Comparison of ENCODE assay signal across 20 mouse cellular contexts in genomic region chr2:170752191-170752850, GRCm38 (mm10). TPM values are rescaled to one million over a fixed set of nuclear protein-coding genes. Genes with fewer than 3 reads are reported as not detected.
DNase-seq lines count a peak whose midpoint lies in the region; ATAC-seq lines count a peak whose summit lies in the region.
"Had no signal": no experiment of that assay in that cellular context is flagged by ENCODE, and none has a peak within 500 bp of the region (broad histone marks: within the 10 kb centered on the region; RNA-seq: fewer than 3 reads in every experiment).

No protein-coding gene starts in this region.

- no peak overlapping the region for H3K4me3 ChIP-seq in kidney, embryonic 15.5 days (replicated peaks)
- H3K4me3 ChIP-seq in midbrain, embryonic 11.5 days (ENCODE audit: low read depth, low read length): no peak overlapping the region
- no peak overlapping the region for H3K4me3 ChIP-seq in midbrain, embryonic 16.5 days (ENCODE audit: low read depth, low read length)
- H3K4me3 ChIP-seq: embryonic facial prominence, embryonic 13.5 days; forebrain, embryonic 13.5 days; heart, embryonic 15.5 days; hindbrain, embryonic 15.5 days had no signal

- 67% methylated on average over 10 of the region's 10 CpGs for WGBS in kidney, embryonic 15.5 days
- 81% methylated on average over 10 of the region's 10 CpGs for WGBS in midbrain, embryonic 11.5 days
- 67% methylated on average over 10 of the region's 10 CpGs for WGBS in midbrain, embryonic 16.5 days

- H3K4me1 ChIP-seq in kidney, embryonic 15.5 days: no peaks in the 10 kb centered on the region
- H3K4me1 ChIP-seq in midbrain, embryonic 11.5 days (ENCODE audit: control insufficient read depth, insufficient read depth, low read length): peaks cover 15% of the 10 kb centered on the region
- peaks cover 27% of the 10 kb centered on the region for H3K4me1 ChIP-seq in midbrain, embryonic 16.5 days (ENCODE audit: control insufficient read depth, insufficient read depth, low read length)

- H3K36me3 ChIP-seq in kidney, embryonic 15.5 days: no peaks in the 10 kb centered on the region
- no peaks in the 10 kb centered on the region for H3K36me3 ChIP-seq in midbrain, embryonic 11.5 days (ENCODE audit: control insufficient read depth, insufficient read depth, low read length)
- no peaks in the 10 kb centered on the region for H3K36me3 ChIP-seq in midbrain, embryonic 16.5 days (ENCODE audit: control insufficient read depth, insufficient read depth, low read length)
- H3K36me3 ChIP-seq: embryonic facial prominence, embryonic 13.5 days; heart, embryonic 15.5 days; hindbrain, embryonic 15.5 days had no signal

- DNase-seq in gastrocnemius, postnatal 10 days: peak; percentile 23
- no peak for DNase-seq in gastrocnemius, postnatal 36 days
- DNase-seq in kidney, postnatal 14 days: peak; percentile 4
- DNase-seq in midbrain, embryonic 11.5 days (ENCODE audit: low spot score, missing footprints): peak; percentile 33
- DNase-seq: adrenal gland, adult 2 months; adrenal gland, postnatal 25 days; cerebellum, adult 18-20 months; cerebellum, adult 9-11 months; embryo, embryonic 11 days; forebrain, postnatal 0 days; heart, postnatal 14 days had no signal

- no peaks in the 10 kb centered on the region for H3K9me3 ChIP-seq in kidney, embryonic 15.5 days (replicated peaks)
- H3K9me3 ChIP-seq in midbrain, embryonic 11.5 days (ENCODE audit: control insufficient read depth, low read length): no peaks in the 10 kb centered on the region
- H3K9me3 ChIP-seq in midbrain, embryonic 16.5 days (replicated peaks; ENCODE audit: control insufficient read depth, low read length, poor library complexity, severe bottlenecking): no peaks in the 10 kb centered on the region
- H3K9me3 ChIP-seq: embryonic facial prominence, embryonic 13.5 days; forebrain, embryonic 13.5 days; heart, embryonic 15.5 days; hindbrain, embryonic 15.5 days had no signal

- ATAC-seq in kidney, embryonic 15.5 days (replicated peaks; ENCODE audit: low FRiP score): no peak
- ATAC-seq in midbrain, embryonic 11.5 days (ENCODE audit: low FRiP score): no peak
- ATAC-seq in midbrain, embryonic 16.5 days: no peak
- ATAC-seq: forebrain, embryonic 13.5 days; forebrain, postnatal 0 days; intestine, embryonic 16.5 days had no signal

- H3K27me3 ChIP-seq in kidney, embryonic 15.5 days: no peaks in the 10 kb centered on the region
- no peaks in the 10 kb centered on the region for H3K27me3 ChIP-seq in midbrain, embryonic 11.5 days (ENCODE audit: control insufficient read depth, insufficient read depth, low read length)
- no peaks in the 10 kb centered on the region for H3K27me3 ChIP-seq in midbrain, embryonic 16.5 days (ENCODE audit: control insufficient read depth, insufficient read depth, low read depth, low read length)
- H3K27me3 ChIP-seq: embryonic facial prominence, embryonic 13.5 days; forebrain, embryonic 13.5 days; heart, embryonic 15.5 days; hindbrain, embryonic 15.5 days had no signal

- H3K4me2 ChIP-seq in kidney, embryonic 15.5 days: no peak overlapping the region
- H3K4me2 ChIP-seq in midbrain, embryonic 11.5 days: no peak overlapping the region
- no peak overlapping the region for H3K4me2 ChIP-seq in midbrain, embryonic 16.5 days (ENCODE audit: low read length)
- H3K4me2 ChIP-seq: embryonic facial prominence, embryonic 13.5 days; forebrain, embryonic 13.5 days; heart, embryonic 15.5 days; hindbrain, embryonic 15.5 days had no signal

- H3K27ac ChIP-seq in kidney, embryonic 15.5 days: no peak overlapping the region
- no peak overlapping the region for H3K27ac ChIP-seq in midbrain, embryonic 11.5 days (ENCODE audit: low read depth, low read length)
- H3K27ac ChIP-seq in midbrain, embryonic 16.5 days (ENCODE audit: low read length): no peak overlapping the region; the same call in 1 of the 2 replicates
- H3K27ac ChIP-seq: embryonic facial prominence, embryonic 13.5 days; forebrain, embryonic 13.5 days; heart, embryonic 15.5 days; hindbrain, embryonic 15.5 days had no signal

- intact Hi-C loops in gastrocnemius, postnatal 36 days (cut with DNase I): no loop called here

- H3K9ac ChIP-seq in kidney, embryonic 15.5 days: no peak overlapping the region
- H3K9ac ChIP-seq in midbrain, embryonic 11.5 days (ENCODE audit: low read length): no peak overlapping the region
- H3K9ac ChIP-seq in midbrain, embryonic 16.5 days (ENCODE audit: low read depth, low read length): no peak overlapping the region
- H3K9ac ChIP-seq: embryonic facial prominence, embryonic 13.5 days; forebrain, embryonic 13.5 days; forebrain, postnatal 0 days; heart, embryonic 15.5 days; hindbrain, embryonic 15.5 days had no signal

RNA-seq across cellular contexts. Expression of gene Dok5, which starts 20.7 kb away (rescaled TPM):
- 10 to 100 TPM; 20.1 to 24.0 TPM for total RNA-seq in gastrocnemius, postnatal 10 days (2021)
- total RNA-seq in gastrocnemius, postnatal 36 days (2021): 1 to 10 TPM; 3.8 to 5.6 TPM
- polyA plus RNA-seq in kidney, embryonic 15.5 days (2015; fragmentation: Nextera tagmentation; extraction: Ambion mirVana): 1.8 and 2.2 TPM in 2 replicates
- 19.5 and 21.2 TPM in 2 replicates for polyA plus RNA-seq in midbrain, embryonic 11.5 days (2014; fragmentation: Nextera tagmentation; extraction: Ambion mirVana)
- 50.4 and 57.8 TPM in 2 replicates for polyA plus RNA-seq in midbrain, embryonic 16.5 days (2015; fragmentation: Nextera tagmentation; extraction: Ambion mirVana)
- total RNA-seq: common myeloid progenitor, adult 5-6 weeks; hematopoietic stem cell, adult 5-6 weeks had no signal

Comparison
In these comparisons a context has a peak if more than half of its experiments do, and no peak if none do; other contexts are left out.
1. DNase-seq: peak in gastrocnemius, postnatal 10 days (single experiment), kidney, postnatal 14 days (single experiment) and midbrain, embryonic 11.5 days (single experiment); none in gastrocnemius, postnatal 36 days (0 of 2).